Mouse (Mus musculus): Measurements from ENCODE around the gene Trim10. TPM values are rescaled to one million over a fixed set of nuclear protein-coding genes. Genes with fewer than 3 reads are reported as not detected.

The Trim10 gene
- polyA plus RNA-seq, 1 experiment from 2014 or later, result 32.3 TPM

GRCm38 (mm10) chr17:36849992-36850391 is 19.4 kb upstream of the Trim10 start:
- Histone ChIP-seq H3K9me3 (replicated peaks; ENCODE audit: control insufficient read depth, low read length) (no peaks in the 10 kb centered on the region), H3K9ac (ENCODE audit: low read depth, low read length) (no peak overlapping the region), H3K27me3 (ENCODE audit: control insufficient read depth, insufficient read depth, low read length) (no peaks in the 10 kb centered on the region), H3K27ac (ENCODE audit: low read depth, low read length) (no peak overlapping the region), H3K4me3 (ENCODE audit: low read depth, low read length) (no peak overlapping the region), H3K4me1 (ENCODE audit: control insufficient read depth, insufficient read depth, low read length) (peaks cover 6% of the 10 kb centered on the region), H3K36me3 (ENCODE audit: control insufficient read depth, insufficient read depth, low read length) (peaks cover 21% of the 10 kb centered on the region), H3K4me2 (no peak overlapping the region)
- 82% methylated on average over 2 of the region's 2 CpGs for WGBS (ENCODE audit: insufficient replicate concordance)
- no peak for ATAC-seq (replicated peaks; ENCODE audit: insufficient number of reproducible peaks, low FRiP score, low TSS enrichment)

DNA sequence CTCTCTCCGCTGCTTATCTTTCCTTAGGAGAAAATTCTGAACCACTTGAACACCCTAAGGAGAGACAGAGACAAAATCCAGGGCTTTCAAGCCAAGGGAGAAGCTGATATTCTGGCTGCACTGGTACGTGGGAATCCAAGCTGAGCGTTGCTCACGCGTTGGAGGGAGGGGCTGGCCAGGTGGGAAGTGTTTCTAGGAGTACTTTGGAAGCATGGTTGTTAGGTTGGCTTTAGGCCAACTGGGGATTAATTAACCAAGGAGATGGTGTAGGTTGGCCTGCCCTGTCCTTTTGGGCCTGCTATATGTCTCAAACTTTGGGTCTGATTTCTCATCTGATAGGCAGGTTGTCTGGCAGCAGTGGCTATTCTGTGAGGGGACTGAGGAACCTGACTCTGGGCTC is 18.2 kb upstream of the Trim10 start:
- Histone ChIP-seq H3K4me1 (ENCODE audit: control insufficient read depth, insufficient read depth, low read length) (peaks cover 6% of the 10 kb centered on the region), H3K4me2 (no peak overlapping the region), H3K9ac (ENCODE audit: low read depth, low read length) (no peak overlapping the region), H3K27me3 (ENCODE audit: control insufficient read depth, insufficient read depth, low read length) (no peaks in the 10 kb centered on the region), H3K9me3 (replicated peaks; ENCODE audit: control insufficient read depth, low read length) (no peaks in the 10 kb centered on the region), H3K27ac (ENCODE audit: low read depth, low read length) (no peak overlapping the region), H3K4me3 (ENCODE audit: low read depth, low read length) (no peak overlapping the region), H3K36me3 (ENCODE audit: control insufficient read depth, insufficient read depth, low read length) (peaks cover 25% of the 10 kb centered on the region)
- ATAC-seq (replicated peaks; ENCODE audit: insufficient number of reproducible peaks, low FRiP score, low TSS enrichment), result no peak
- WGBS (ENCODE audit: insufficient replicate concordance), result 70% methylated on average over 5 of the region's 5 CpGs

DNA sequence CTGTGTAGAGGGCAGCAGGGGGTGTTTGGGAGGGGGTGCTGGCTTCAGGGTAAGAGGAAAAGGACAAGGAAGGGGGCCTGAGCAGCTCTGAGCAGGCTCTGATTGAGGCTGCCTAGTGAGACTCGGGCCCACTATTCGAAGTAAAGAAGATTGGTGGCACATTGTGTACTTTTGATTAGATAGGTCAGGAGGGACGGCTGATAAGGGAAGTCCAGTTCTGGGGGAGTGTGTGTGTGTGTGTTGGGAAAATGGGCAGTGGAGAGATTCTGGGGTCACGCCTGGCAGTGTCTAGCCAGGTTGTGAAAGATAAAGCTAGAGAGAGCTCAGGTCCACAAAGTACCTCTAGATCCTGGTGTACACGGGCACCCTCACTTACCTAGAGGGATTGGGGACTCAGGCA is 17.7 kb upstream of the Trim10 start:
- Histone ChIP-seq H3K4me3 (ENCODE audit: low read depth, low read length) (no peak overlapping the region), H3K9me3 (replicated peaks; ENCODE audit: control insufficient read depth, low read length) (no peaks in the 10 kb centered on the region), H3K4me2 (no peak overlapping the region), H3K9ac (ENCODE audit: low read depth, low read length) (no peak overlapping the region), H3K4me1 (ENCODE audit: control insufficient read depth, insufficient read depth, low read length) (peaks cover 6% of the 10 kb centered on the region), H3K27me3 (ENCODE audit: control insufficient read depth, insufficient read depth, low read length) (no peaks in the 10 kb centered on the region), H3K36me3 (ENCODE audit: control insufficient read depth, insufficient read depth, low read length) (peaks cover 27% of the 10 kb centered on the region), H3K27ac (ENCODE audit: low read depth, low read length) (no peak overlapping the region)
- no peak for ATAC-seq (replicated peaks; ENCODE audit: insufficient number of reproducible peaks, low FRiP score, low TSS enrichment)
- WGBS (ENCODE audit: insufficient replicate concordance), result 44% methylated on average over 5 of the region's 5 CpGs

- Histone ChIP-seq H3K36me3 (ENCODE audit: control insufficient read depth, insufficient read depth, low read length) (peaks cover 42% of the 10 kb centered on the region), H3K4me1 (ENCODE audit: control insufficient read depth, insufficient read depth, low read length) (peaks cover 6% of the 10 kb centered on the region), H3K9me3 (replicated peaks; ENCODE audit: control insufficient read depth, low read length) (no peaks in the 10 kb centered on the region), H3K4me3 (ENCODE audit: low read depth, low read length) (no peak overlapping the region), H3K27me3 (ENCODE audit: control insufficient read depth, insufficient read depth, low read length) (no peaks in the 10 kb centered on the region), H3K9ac (ENCODE audit: low read depth, low read length) (no peak overlapping the region), H3K27ac (ENCODE audit: low read depth, low read length) (no peak overlapping the region), H3K4me2 (no peak overlapping the region)
- ATAC-seq (replicated peaks; ENCODE audit: insufficient number of reproducible peaks, low FRiP score, low TSS enrichment), result no peak
- WGBS (ENCODE audit: insufficient replicate concordance), result 91% methylated on average over 3 of the region's 3 CpGs
These were observed 13.9 kb upstream of the Trim10 start for GRCm38 (mm10) chr17:36855484-36855883.

GRCm38 (mm10) chr17:36856236-36856635 is 13.1 kb upstream of the Trim10 start:
- Histone ChIP-seq H3K27ac (ENCODE audit: low read depth, low read length) (no peak overlapping the region), H3K4me2 (no peak overlapping the region), H3K9ac (ENCODE audit: low read depth, low read length) (no peak overlapping the region), H3K27me3 (ENCODE audit: control insufficient read depth, insufficient read depth, low read length) (no peaks in the 10 kb centered on the region), H3K4me1 (ENCODE audit: control insufficient read depth, insufficient read depth, low read length) (peaks cover 4% of the 10 kb centered on the region), H3K4me3 (ENCODE audit: low read depth, low read length) (no peak overlapping the region), H3K9me3 (replicated peaks; ENCODE audit: control insufficient read depth, low read length) (no peaks in the 10 kb centered on the region), H3K36me3 (ENCODE audit: control insufficient read depth, insufficient read depth, low read length) (peaks cover 39% of the 10 kb centered on the region)
- 95% methylated on average over 4 of the region's 4 CpGs for WGBS (ENCODE audit: insufficient replicate concordance)
- ATAC-seq (replicated peaks; ENCODE audit: insufficient number of reproducible peaks, low FRiP score, low TSS enrichment), result no peak

- Histone ChIP-seq H3K9me3 (replicated peaks; ENCODE audit: control insufficient read depth, low read length) (no peaks in the 10 kb centered on the region), H3K4me3 (ENCODE audit: low read depth, low read length) (no peak overlapping the region), H3K4me2 (no peak overlapping the region), H3K36me3 (ENCODE audit: control insufficient read depth, insufficient read depth, low read length) (peaks cover 30% of the 10 kb centered on the region), H3K9ac (ENCODE audit: low read depth, low read length) (no peak overlapping the region), H3K27me3 (ENCODE audit: control insufficient read depth, insufficient read depth, low read length) (0 out of 2 replicates have a peak, but pooled peaks cover under 1% of the 10 kb centered on the region), H3K27ac (ENCODE audit: low read depth, low read length) (no peak overlapping the region), H3K4me1 (ENCODE audit: control insufficient read depth, insufficient read depth, low read length) (no peaks in the 10 kb centered on the region)
- 67% methylated on average over 3 of the region's 3 CpGs for WGBS (ENCODE audit: insufficient replicate concordance)
- no peak for ATAC-seq (replicated peaks; ENCODE audit: insufficient number of reproducible peaks, low FRiP score, low TSS enrichment)
These were observed 11.2 kb upstream of the Trim10 start for GRCm38 (mm10) chr17:36858181-36858580.

GRCm38 (mm10) chr17:36861680-36862079 is 7.7 kb upstream of the Trim10 start:
- Histone ChIP-seq H3K9ac (ENCODE audit: low read depth, low read length) (no peak overlapping the region), H3K4me3 (ENCODE audit: low read depth, low read length) (no peak overlapping the region), H3K36me3 (ENCODE audit: control insufficient read depth, insufficient read depth, low read length) (peaks cover 14% of the 10 kb centered on the region), H3K27ac (ENCODE audit: low read depth, low read length) (no peak overlapping the region), H3K9me3 (replicated peaks; ENCODE audit: control insufficient read depth, low read length) (no peaks in the 10 kb centered on the region), H3K4me2 (no peak overlapping the region), H3K4me1 (ENCODE audit: control insufficient read depth, insufficient read depth, low read length) (peaks cover 2% of the 10 kb centered on the region; the same call in 1 of the 2 replicates), H3K27me3 (ENCODE audit: control insufficient read depth, insufficient read depth, low read length) (peaks cover 23% of the 10 kb centered on the region)
- no peak for ATAC-seq (replicated peaks; ENCODE audit: insufficient number of reproducible peaks, low FRiP score, low TSS enrichment)
- 65% methylated on average over 2 of the region's 2 CpGs for whole genome bisulfite sequencing (ENCODE audit: insufficient replicate concordance)

DNA sequence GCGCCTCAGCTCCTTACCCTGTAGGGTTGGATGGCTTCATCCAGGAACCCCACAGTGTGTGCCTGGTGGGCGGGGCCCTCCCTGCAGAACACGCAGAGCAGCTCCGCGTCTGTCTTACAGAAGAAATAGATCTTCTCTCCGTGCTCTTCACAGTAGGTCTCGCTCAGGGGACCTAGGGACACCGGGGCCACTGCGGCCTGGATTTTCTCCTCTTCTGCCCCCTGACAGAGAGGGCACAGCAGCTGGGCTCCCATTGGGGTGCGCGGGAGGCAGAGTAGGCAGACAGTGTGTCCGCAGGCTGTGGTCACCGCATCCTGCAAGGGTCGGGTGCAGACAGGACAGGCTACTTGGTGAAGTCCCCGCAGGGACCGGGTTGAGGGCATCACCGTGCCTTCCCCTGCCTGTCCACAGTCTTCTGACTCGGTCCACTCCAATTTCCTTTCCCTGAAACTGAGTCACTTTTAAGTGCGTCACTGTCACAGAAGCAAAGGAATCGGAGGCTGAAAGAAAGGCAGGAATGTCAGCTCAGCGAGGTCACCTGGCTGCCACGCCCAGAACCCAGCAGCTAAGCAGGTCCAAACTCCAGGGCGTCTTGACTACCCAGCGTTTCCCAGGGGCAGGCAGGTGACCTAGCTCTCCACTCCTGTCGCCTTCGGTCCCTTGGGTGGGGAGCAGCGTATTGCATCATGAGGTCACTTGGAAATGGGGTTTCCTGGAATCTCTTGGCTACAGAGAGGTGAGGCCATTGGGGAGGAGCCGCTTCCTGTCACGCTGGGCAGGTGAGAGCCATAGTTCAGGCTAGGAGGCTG is 2.5 kb upstream of the Trim10 start, which contains the start of gene Trim15:
TSS of gene Trim15 (minus strand) at position 492 of the 809 bp plus-strand sequence.
- H3K36me3 ChIP-seq (ENCODE audit: control insufficient read depth, insufficient read depth, low read length), result no peaks in the 10 kb centered on the region
- peak within 1 kb of the TSS; percentile 21 for H3K4me3 ChIP-seq (ENCODE audit: low read depth, low read length)
- peak; percentile 70 for ATAC-seq (replicated peaks; ENCODE audit: insufficient number of reproducible peaks, low FRiP score, low TSS enrichment)
- H3K9ac ChIP-seq (ENCODE audit: low read depth, low read length), result peak within 1 kb of the TSS; percentile 4; the same call in 1 of the 2 replicates
- peak within 1 kb of the TSS; percentile 52 for H3K4me2 ChIP-seq
- no peak within 1 kb of the TSS for H3K27ac ChIP-seq (ENCODE audit: low read depth, low read length)
- WGBS (ENCODE audit: insufficient replicate concordance), result 12% methylated on average over 29 of the region's 29 CpGs
- H3K4me1 ChIP-seq (ENCODE audit: control insufficient read depth, insufficient read depth, low read length), result peaks cover 3% of the 10 kb centered on the region; the same call in 1 of the 2 replicates
- no peaks in the 10 kb centered on the region for H3K9me3 ChIP-seq (replicated peaks; ENCODE audit: control insufficient read depth, low read length)
- H3K27me3 ChIP-seq (ENCODE audit: control insufficient read depth, insufficient read depth, low read length), result peaks cover 39% of the 10 kb centered on the region

GRCm38 (mm10) chr17:36868836-36869235 is 538 bp upstream of the Trim10 start:
- no peak for ATAC-seq (replicated peaks; ENCODE audit: insufficient number of reproducible peaks, low FRiP score, low TSS enrichment)
- Histone ChIP-seq H3K4me1 (ENCODE audit: control insufficient read depth, insufficient read depth, low read length) (peaks cover 3% of the 10 kb centered on the region; the same call in 1 of the 2 replicates), H3K27me3 (ENCODE audit: control insufficient read depth, insufficient read depth, low read length) (peaks cover 34% of the 10 kb centered on the region), H3K9me3 (replicated peaks; ENCODE audit: control insufficient read depth, low read length) (no peaks in the 10 kb centered on the region), H3K4me3 (ENCODE audit: low read depth, low read length) (no peak overlapping the region), H3K36me3 (ENCODE audit: control insufficient read depth, insufficient read depth, low read length) (no peaks in the 10 kb centered on the region), H3K9ac (ENCODE audit: low read depth, low read length) (no peak overlapping the region), H3K4me2 (no peak overlapping the region), H3K27ac (ENCODE audit: low read depth, low read length) (peak overlapping the region; percentile 66)
- 73% methylated on average over 2 of the region's 2 CpGs for WGBS (ENCODE audit: insufficient replicate concordance)
